Mouse (Mus musculus): Measurements from ENCODE around the gene Xdh.
A peak's percentile ranks its signal among the peaks of the same experiment; 100 is the strongest.

Gene Xdh

GRCm38 (mm10) chr17:73950062-73950735 lies at the start of gene Xdh:
Xdh (minus strand) TSS chr17:73950196.
- DNase-seq, result no peak

- no peak for DNase-seq
Observed at GRCm38 (mm10) chr17:73995907-73996645, 46.1 kb upstream of the Xdh start.

- no peak for DNase-seq
Observed at GRCm38 (mm10) chr17:73991264-73991663, 41.3 kb upstream of the Xdh start.

GRCm38 (mm10) chr17:73986571-73986970 lies 36.6 kb upstream of the Xdh start:
- no peak for DNase-seq

DNA sequence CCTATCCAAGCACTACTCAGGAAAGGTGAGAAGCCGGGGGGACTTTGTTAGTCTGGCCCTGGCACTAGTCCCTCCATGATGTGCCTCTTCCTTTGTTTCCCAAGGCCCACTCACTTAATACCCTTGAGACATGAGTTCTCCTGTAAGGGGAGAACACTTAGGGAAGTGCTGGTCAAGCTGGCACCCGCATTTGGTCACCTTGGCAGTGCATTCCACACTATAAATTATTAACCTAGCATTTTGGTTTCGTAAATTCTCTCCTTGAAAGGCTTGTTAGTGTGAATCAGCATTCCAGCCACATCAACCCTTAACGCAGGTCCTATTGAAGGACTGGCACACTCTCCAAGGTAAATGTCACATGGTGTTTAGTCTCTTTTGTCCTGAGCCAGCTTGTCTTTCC lies 35.9 kb upstream of the Xdh start:
- no peak for DNase-seq

- no peak for DNase-seq
Observed at GRCm38 (mm10) chr17:73984508-73984907, 34.5 kb upstream of the Xdh start.

- no peak for DNase-seq
Observed at GRCm38 (mm10) chr17:73982871-73983270, 32.9 kb upstream of the Xdh start.

- no peak for DNase-seq
Observed at GRCm38 (mm10) chr17:73976066-73976465, 26.1 kb upstream of the Xdh start.

DNA sequence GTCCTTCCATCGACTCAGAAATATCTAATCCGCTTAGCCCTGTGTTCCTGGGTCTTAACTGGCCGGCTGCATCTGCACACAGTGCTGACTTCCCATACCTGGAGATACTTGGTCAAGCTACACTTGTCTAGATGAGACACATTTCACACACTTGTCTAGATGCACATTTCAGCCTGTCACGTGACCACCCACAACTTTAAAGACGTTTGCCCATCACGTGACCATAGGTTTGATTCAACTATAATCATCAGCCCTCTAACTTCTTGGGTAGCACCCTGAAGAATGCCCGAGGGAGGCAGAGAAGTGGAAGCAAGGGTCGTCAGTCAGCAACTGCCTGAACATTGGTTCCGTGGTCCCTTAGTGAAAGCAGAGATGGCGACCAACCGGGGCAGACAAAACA lies 22.7 kb upstream of the Xdh start:
- DNase-seq, result no peak

DNA sequence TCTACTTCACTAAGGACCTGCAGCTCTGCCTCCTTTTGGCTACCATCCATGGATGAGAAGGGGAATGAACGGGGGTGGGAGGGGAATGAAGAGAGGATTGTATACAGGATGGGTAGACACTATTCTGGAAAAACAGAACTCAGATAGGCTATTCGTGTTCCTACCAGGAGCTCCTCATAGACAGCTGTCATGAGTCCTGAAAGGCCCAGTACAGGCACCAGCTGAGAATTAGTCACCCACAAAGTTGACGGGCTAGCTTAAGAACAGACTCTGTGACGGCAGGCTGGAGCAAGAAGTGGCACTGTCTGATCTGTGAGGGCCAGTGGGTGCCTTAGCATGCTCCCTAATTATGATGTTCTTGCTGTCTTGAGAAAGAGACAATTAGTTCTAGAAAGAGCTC lies 21.3 kb upstream of the Xdh start:
- DNase-seq, result no peak

- DNase-seq, result peak; percentile 46 to 68
Observed at GRCm38 (mm10) chr17:73970361-73971027, 20.5 kb upstream of the Xdh start.

DNA sequence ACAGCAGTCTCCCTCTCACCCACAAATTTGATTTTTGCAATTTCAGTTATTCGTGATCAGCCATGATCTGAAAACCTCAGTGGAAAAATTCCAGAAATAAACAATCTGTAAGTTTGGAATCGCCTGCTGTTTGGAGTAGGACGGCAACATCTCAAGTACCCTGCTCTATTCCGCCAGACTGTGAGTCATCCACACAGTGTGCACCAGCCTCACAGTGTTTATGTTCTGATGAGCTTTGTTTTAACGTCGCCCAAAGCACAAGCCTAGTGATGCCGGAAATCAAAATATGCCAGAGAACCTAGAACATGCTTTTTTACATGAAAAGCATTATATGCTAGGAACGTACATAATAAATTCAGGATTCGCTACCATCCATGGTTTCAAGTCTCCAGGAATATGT lies 14.9 kb upstream of the Xdh start:
- no peak for DNase-seq

- no peak for DNase-seq
Observed at GRCm38 (mm10) chr17:73962628-73963043, 12.6 kb upstream of the Xdh start.

DNA sequence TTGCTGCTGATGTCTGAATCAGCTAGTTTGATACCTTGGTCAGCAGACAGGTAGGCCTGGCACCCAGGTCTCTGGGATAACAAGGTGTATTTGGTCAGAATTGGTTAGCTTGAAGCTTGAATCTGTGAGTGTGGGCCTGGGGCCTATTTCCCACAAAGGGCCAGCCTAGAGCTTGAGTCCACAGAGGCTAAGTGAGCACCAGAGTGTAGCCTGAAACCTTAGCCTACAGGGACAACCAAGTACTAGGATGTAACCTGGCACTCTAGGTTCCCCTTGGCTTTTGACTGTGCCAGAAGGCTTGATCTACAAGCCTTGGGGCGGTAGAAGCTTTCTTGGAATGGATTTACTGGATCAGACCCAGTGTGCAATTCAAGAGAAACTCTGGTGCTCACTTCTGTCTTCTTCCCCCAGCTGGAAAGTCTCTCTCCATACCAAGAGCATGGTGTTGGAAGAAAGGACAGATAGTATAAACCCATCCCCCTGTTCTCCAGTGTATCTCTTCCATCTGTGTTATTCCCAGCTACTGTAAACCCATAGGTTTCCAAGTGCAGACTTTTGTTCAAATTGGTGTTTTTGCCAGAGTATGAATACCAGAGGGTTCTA lies 11.9 kb upstream of the Xdh start:
- DNase-seq, result no peak

- DNase-seq, result no peak
Observed at GRCm38 (mm10) chr17:73960745-73961144, 10.7 kb upstream of the Xdh start.

DNA sequence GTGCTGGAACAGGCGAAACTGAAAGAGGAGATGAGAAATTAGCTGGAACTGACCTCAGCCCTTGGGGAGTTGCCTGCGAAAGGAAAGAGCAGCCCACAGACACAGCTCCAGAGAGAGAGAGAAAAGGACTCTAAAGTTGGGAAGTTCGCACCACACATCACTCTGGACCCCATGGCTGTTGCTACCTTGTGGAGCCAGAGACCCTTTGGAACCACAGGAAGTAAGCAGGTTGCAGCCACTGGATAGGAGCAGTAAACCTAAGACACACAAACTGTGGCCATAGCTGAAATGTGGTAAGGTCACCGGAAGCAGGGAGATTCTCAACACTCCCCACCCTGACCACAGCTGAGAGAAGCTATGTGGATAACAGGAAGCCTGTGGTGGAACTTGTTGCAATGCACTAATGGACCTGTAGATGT lies 2.1 kb upstream of the Xdh start:
- no peak for DNase-seq

- DNase-seq, result no peak
Observed at GRCm38 (mm10) chr17:73950970-73951369, 974 bp upstream of the Xdh start.

GRCm38 (mm10) chr17:73949498-73949897 lies 498 bp downstream of the Xdh start:
- no peak for DNase-seq

GRCm38 (mm10) chr17:73948801-73949200 lies 1.2 kb downstream of the Xdh start:
- DNase-seq, result no peak

- DNase-seq, result peak; percentile 13 to 46
Observed at GRCm38 (mm10) chr17:73948039-73948438, 2.0 kb downstream of the Xdh start.

- no peak for DNase-seq
Observed at GRCm38 (mm10) chr17:73946856-73947255, 3.1 kb downstream of the Xdh start.

DNA sequence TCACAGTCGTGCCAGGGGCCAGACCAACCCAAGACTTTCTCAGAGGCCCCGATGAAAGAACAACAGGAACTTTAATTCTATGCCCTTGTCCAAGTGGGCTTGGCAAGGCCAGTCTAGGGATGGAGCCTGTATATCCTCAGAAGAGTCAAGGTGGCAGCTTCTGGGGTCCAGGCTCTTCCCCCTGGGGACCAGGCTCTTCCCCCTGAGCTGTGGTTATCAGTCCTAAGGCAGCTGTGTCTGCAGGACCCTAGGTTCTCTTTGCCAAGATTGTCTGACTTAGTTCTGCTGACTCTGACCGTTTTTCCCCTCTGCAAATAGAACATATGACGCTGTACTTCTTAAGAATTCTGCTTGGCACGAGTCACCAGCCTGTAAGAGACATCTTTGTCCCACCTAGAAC lies 5.3 kb downstream of the Xdh start:
- DNase-seq, result no peak

- no peak for DNase-seq
Observed at GRCm38 (mm10) chr17:73942268-73942962, 7.6 kb downstream of the Xdh start.

All from cerebellum, postnatal 10 days (tissue).